Mouse (Mus musculus) MEL (cell line): ENCODE data around the gene Eef1akmt2. TPM values are rescaled to one million over a fixed set of nuclear protein-coding genes. Genes with fewer than 3 reads are reported as not detected.

Experiments
- DNase-seq: peaks from one replicate; pipeline ENCODE4 v3.0.0; 2011; ENCODE audit warnings: low read depth, low spot score
- H3K27ac ChIP-seq: 2 replicates; pipeline ENCODE4 v1.5.1; 2012; ENCODE audit warnings: low read depth, mild to moderate bottlenecking, control low read depth, low read length, moderate library complexity; ENCODE audit not compliant: control insufficient read depth
- H3K27me3 ChIP-seq, 2 experiments: fragments of 150-350 bp in 1 of 2; sonication (generic) in 1 of 2; 2 replicates each; pipeline ENCODE4 v1.6.1; 2012; ENCODE audit warnings: low read length in 2 of 2, mild to moderate bottlenecking in 2 of 2, improper control_type of control experiment in 1 of 2, moderate library complexity in 1 of 2; ENCODE audit not compliant: insufficient read depth in 2 of 2, control insufficient read depth in 1 of 2
- H3K36me3 ChIP-seq, 2 experiments: 2 replicates each; pipeline ENCODE4 v1.6.1; 2012 to 2014; ENCODE audit warnings: low read length in 2 of 2, improper control_type of control experiment in 1 of 2, inconsistent platforms in 1 of 2, mild to moderate bottlenecking in 1 of 2; ENCODE audit not compliant: insufficient read depth in 2 of 2, control insufficient read depth in 1 of 2
- H3K4me1 ChIP-seq, 2 experiments: fragments of 150-350 bp in 1 of 2; sonication (generic) in 1 of 2; 2 replicates each; pipeline ENCODE4 v1.6.1; 2012; ENCODE audit warnings: low read length in 2 of 2, improper control_type of control experiment in 1 of 2, mild to moderate bottlenecking in 1 of 2; ENCODE audit not compliant: insufficient read depth in 2 of 2, control insufficient read depth in 1 of 2
- H3K4me3 ChIP-seq, 2 experiments: fragments of 150-350 bp in 1 of 2; sonication (generic) in 1 of 2; 2 replicates each; pipeline ENCODE4 v1.5.1; 2012; ENCODE audit warnings: low read depth in 2 of 2, low read length in 2 of 2, mild to moderate bottlenecking in 2 of 2, moderate library complexity in 2 of 2, control low read depth in 1 of 2, improper control_type of control experiment in 1 of 2; ENCODE audit not compliant: control insufficient read depth in 1 of 2, insufficient read depth in 1 of 2
- H3K79me2 ChIP-seq: 2 replicates; pipeline ENCODE4 v1.6.1; 2012; ENCODE audit warnings: mild to moderate bottlenecking, low read length, moderate library complexity; ENCODE audit not compliant: control insufficient read depth, poor library complexity, insufficient read depth
- H3K9ac ChIP-seq: 2 replicates; pipeline ENCODE4 v1.6.1; 2012; ENCODE audit warnings: low read depth, mild to moderate bottlenecking, control low read depth, low read length, moderate library complexity; ENCODE audit not compliant: control insufficient read depth, poor library complexity, severe bottlenecking
- H3K9me3 ChIP-seq: fragments of 150-350 bp; sonication (generic); replicated peaks from 2 replicates; pipeline ENCODE4 v1.6.1; 2012; ENCODE audit warnings: mild to moderate bottlenecking, low read length, improper control_type of control experiment, moderate library complexity; ENCODE audit not compliant: insufficient read depth
- BHLHE40 ChIP-seq: IDR thresholded peaks from 2 replicates; pipeline ENCODE4 v1.6.1; 2012; ENCODE audit warnings: low read depth, mild to moderate bottlenecking, inconsistent platforms, low read length, improper control_type of control experiment, borderline replicate concordance
- CHD1 ChIP-seq: IDR thresholded peaks from 2 replicates; pipeline ENCODE4 v1.6.1; 2012; ENCODE audit warnings: low read depth, mild to moderate bottlenecking, inconsistent platforms, low read length, improper control_type of control experiment
- CHD2 ChIP-seq: IDR thresholded peaks from 2 replicates; pipeline ENCODE4 v1.6.1; 2011; ENCODE audit warnings: low read length, improper control_type of control experiment
- CTCF ChIP-seq, 3 experiments: IDR thresholded peaks in 2 of 3; conservative IDR thresholded peaks in 1 of 3; 2 replicates each; pipeline ENCODE4 v1.5.1; 2011 to 2012; ENCODE audit warnings: low read length in 3 of 3, low read depth in 2 of 3, mild to moderate bottlenecking in 2 of 3, improper control_type of control experiment in 1 of 3, inconsistent platforms in 1 of 3, mixed read lengths in 1 of 3, moderate library complexity in 1 of 3; ENCODE audit not compliant: control insufficient read depth in 1 of 3, insufficient read depth in 1 of 3, poor library complexity in 1 of 3, severe bottlenecking in 1 of 3
- ELF1 ChIP-seq: IDR thresholded peaks from 2 replicates; pipeline ENCODE4 v1.6.1; 2014; ENCODE audit warnings: low read depth, mild to moderate bottlenecking, inconsistent platforms, low read length, improper control_type of control experiment, moderate library complexity
- EP300 ChIP-seq, 2 experiments: IDR thresholded peaks; 2 replicates each; pipeline ENCODE4 v1.6.1; 2011; ENCODE audit warnings: improper control_type of control experiment in 2 of 2, low read length in 2 of 2, low read depth in 1 of 2, mild to moderate bottlenecking in 1 of 2
- GABPA ChIP-seq: IDR thresholded peaks from 2 replicates; pipeline ENCODE4 v1.6.1; 2012; ENCODE audit warnings: low read depth, mild to moderate bottlenecking, inconsistent platforms, low read length, improper control_type of control experiment, moderate library complexity
- GATA1 ChIP-seq: IDR thresholded peaks from 2 replicates; pipeline ENCODE4 v1.6.1; 2011; ENCODE audit warnings: low read depth, low read length, improper control_type of control experiment
- JUND ChIP-seq: IDR thresholded peaks from 2 replicates; pipeline ENCODE4 v1.6.1; 2011; ENCODE audit warnings: low read depth, mild to moderate bottlenecking, improper control_type of control experiment, low read length
- MAZ ChIP-seq: IDR thresholded peaks from 2 replicates; pipeline ENCODE4 v1.6.1; 2012; ENCODE audit warnings: low read depth, mild to moderate bottlenecking, inconsistent platforms, low read length, improper control_type of control experiment
- MEF2A ChIP-seq: IDR thresholded peaks from 2 replicates; pipeline ENCODE4 v1.6.1; 2014; ENCODE audit warnings: low read depth, mild to moderate bottlenecking, inconsistent platforms, low read length, improper control_type of control experiment; ENCODE audit not compliant: poor library complexity, insufficient replicate concordance, severe bottlenecking; ENCODE audit errors: extremely low read depth
- MXI1 ChIP-seq: IDR thresholded peaks from 2 replicates; pipeline ENCODE4 v1.6.1; 2011; ENCODE audit warnings: mild to moderate bottlenecking, low read depth, low read length, improper control_type of control experiment
- MYB ChIP-seq: IDR thresholded peaks from 2 replicates; pipeline ENCODE4 v1.6.1; 2011; ENCODE audit warnings: mild to moderate bottlenecking, low read depth, low read length, improper control_type of control experiment
- MYC ChIP-seq: IDR thresholded peaks from 2 replicates; pipeline ENCODE4 v1.6.1; 2011; ENCODE audit warnings: low read depth, mild to moderate bottlenecking, low read length, improper control_type of control experiment, moderate library complexity
- NELFE ChIP-seq: IDR thresholded peaks from 2 replicates; pipeline ENCODE4 v1.6.1; 2011; ENCODE audit warnings: low read depth, low read length, improper control_type of control experiment
- POLR2A ChIP-seq, 2 experiments: IDR thresholded peaks; 2 replicates each; pipeline ENCODE4 v1.6.1; 2011 to 2012; ENCODE audit warnings: low read length in 2 of 2, mild to moderate bottlenecking in 2 of 2, control low read depth in 1 of 2, improper control_type of control experiment in 1 of 2, low read depth in 1 of 2, moderate library complexity in 1 of 2; ENCODE audit not compliant: control insufficient read depth in 1 of 2, insufficient read depth in 1 of 2, poor library complexity in 1 of 2
- RAD21 ChIP-seq: IDR thresholded peaks from 2 replicates; pipeline ENCODE4 v1.6.1; 2011; ENCODE audit warnings: mild to moderate bottlenecking, low read depth, low read length, improper control_type of control experiment
- RCOR1 ChIP-seq: IDR thresholded peaks from 2 replicates; pipeline ENCODE4 v1.6.1; 2012; ENCODE audit warnings: low read depth, mild to moderate bottlenecking, inconsistent platforms, low read length, improper control_type of control experiment
- SIN3A ChIP-seq: IDR thresholded peaks from 2 replicates; pipeline ENCODE4 v1.6.1; 2012; ENCODE audit warnings: low read length, improper control_type of control experiment, inconsistent platforms
- SMC3 ChIP-seq: IDR thresholded peaks from 2 replicates; pipeline ENCODE4 v1.6.1; 2011; ENCODE audit warnings: low read depth, low read length, improper control_type of control experiment
- TAL1 ChIP-seq: IDR thresholded peaks from 2 replicates; pipeline ENCODE4 v1.6.1; 2012; ENCODE audit warnings: mild to moderate bottlenecking, inconsistent platforms, low read length, moderate library complexity, mixed read lengths
- TBP ChIP-seq: IDR thresholded peaks from 2 replicates; pipeline ENCODE4 v1.8.0; 2011; ENCODE audit warnings: low read depth, low read length, improper control_type of control experiment
- USF2 ChIP-seq, 2 experiments: IDR thresholded peaks; 2 replicates each; pipeline ENCODE4 v1.6.1; 2011 to 2012; ENCODE audit warnings: improper control_type of control experiment in 2 of 2, low read length in 2 of 2, borderline replicate concordance in 1 of 2, inconsistent platforms in 1 of 2, low read depth in 1 of 2, mild to moderate bottlenecking in 1 of 2; ENCODE audit not compliant: insufficient read depth in 1 of 2
- ZKSCAN1 ChIP-seq: IDR thresholded peaks from 2 replicates; pipeline ENCODE4 v1.6.1; 2012; ENCODE audit warnings: low read depth, mild to moderate bottlenecking, inconsistent platforms, low read length, improper control_type of control experiment, moderate library complexity
- ZMIZ1 ChIP-seq: IDR thresholded peaks from 2 replicates; pipeline ENCODE4 v1.6.1; 2012; ENCODE audit warnings: low read depth, mild to moderate bottlenecking, inconsistent platforms, low read length, improper control_type of control experiment, moderate library complexity
- ZNF384 ChIP-seq: IDR thresholded peaks from 2 replicates; pipeline ENCODE4 v1.6.1; 2012; ENCODE audit warnings: low read depth, mild to moderate bottlenecking, inconsistent platforms, low read length, improper control_type of control experiment
- polyA plus RNA-seq, 2 experiments: library from polyadenylated mRNA; stranded (reverse) in 1 of 2; unstranded in 1 of 2; fragments of >175 nt in 1 of 2; fragments of >200 nt in 1 of 2; gene quantifications; 2 replicates each; pipeline versions ENCODE4 v1.2.1 to v1.2.4; 2012; ENCODE audit warnings: low replicate concordance in 2 of 2, low read depth in 1 of 2; ENCODE audit not compliant: insufficient read length in 2 of 2, insufficient read depth in 1 of 2, missing spikeins in 1 of 2
- total RNA-seq: library from RNA; depleted of rRNA; stranded (reverse); fragments of 300-350 nt; gene quantifications from 2 replicates; pipeline ENCODE4 v1.2.3, GENCODE M21; 2012

The Eef1akmt2 gene
- total and polyA plus RNA-seq, 3 experiments, result 26.9 to 330 (median 27.0) TPM

- TF ChIP-seq ZMIZ1, result no peak
- TF ChIP-seq GABPA, result no peak
- peak; percentile 83 for TF ChIP-seq ZNF384
- no peak for TF ChIP-seq CHD1
- no peak for TF ChIP-seq SMC3
- TF ChIP-seq USF2 (IDR thresholded peaks at IDR 0.05; ENCODE audit: borderline replicate concordance in 1 of 2, insufficient read depth in 1 of 2, low read depth in 1 of 2, low read length in 2 of 2), result no peak
- TF ChIP-seq RCOR1, result no peak
- TF ChIP-seq, all 39 proteins: peak for 6
Measured at GRCm38 (mm10) chr7:132858043-132858608, 5.7 kb upstream of the Eef1akmt2 start (continued).

DNA sequence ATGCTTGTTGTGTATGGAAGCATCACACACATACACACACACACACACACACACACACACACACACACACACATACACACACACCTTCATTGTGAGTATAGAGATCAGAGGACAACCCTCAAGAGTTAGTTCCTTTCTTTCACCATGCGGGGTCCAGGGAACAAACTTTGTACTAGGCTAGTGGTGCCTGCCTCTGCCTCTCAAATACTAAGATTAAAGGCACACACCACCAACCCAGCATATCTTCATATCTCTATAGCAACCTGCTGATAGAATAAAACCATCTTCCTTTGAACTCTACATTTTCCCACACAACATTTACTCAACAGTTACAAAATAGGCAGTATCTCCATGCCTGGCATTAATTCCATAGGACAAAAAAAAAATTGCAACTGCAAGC is 3.6 kb upstream of the Eef1akmt2 start:
- DNase-seq, result peak; percentile 51
- H3K4me3 ChIP-seq, result no peak overlapping the region
- H3K9me3 ChIP-seq, result no peaks in the 10 kb centered on the region
- no peak overlapping the region for H3K27ac ChIP-seq
- H3K27me3 ChIP-seq, result no peaks in the 10 kb centered on the region
- peaks cover 9 to 12% of the 10 kb centered on the region in 2 experiments for H3K4me1 ChIP-seq
- H3K9ac ChIP-seq, result no peak overlapping the region
- H3K79me2 ChIP-seq, result peaks cover 13% of the 10 kb centered on the region
- TF ChIP-seq GATA1 (peak; percentile 34; the same call in 1 of the 2 replicates), MAZ (no peak), ZKSCAN1 (no peak), MXI1 (peak; percentile 40; the same call in 1 of the 2 replicates), GABPA (no peak), RCOR1 (peak; percentile 23; the same call in 1 of the 2 replicates), ZNF384 (0 out of 2 replicates have a peak, but pooled peaks have one; percentile 32), SIN3A (peak; percentile 52; the same call in 1 of the 2 replicates)
- H3K36me3 ChIP-seq, result peaks cover 0 to 26% of the 10 kb centered on the region in 2 experiments; a peak in 2 of 4 replicates

DNA sequence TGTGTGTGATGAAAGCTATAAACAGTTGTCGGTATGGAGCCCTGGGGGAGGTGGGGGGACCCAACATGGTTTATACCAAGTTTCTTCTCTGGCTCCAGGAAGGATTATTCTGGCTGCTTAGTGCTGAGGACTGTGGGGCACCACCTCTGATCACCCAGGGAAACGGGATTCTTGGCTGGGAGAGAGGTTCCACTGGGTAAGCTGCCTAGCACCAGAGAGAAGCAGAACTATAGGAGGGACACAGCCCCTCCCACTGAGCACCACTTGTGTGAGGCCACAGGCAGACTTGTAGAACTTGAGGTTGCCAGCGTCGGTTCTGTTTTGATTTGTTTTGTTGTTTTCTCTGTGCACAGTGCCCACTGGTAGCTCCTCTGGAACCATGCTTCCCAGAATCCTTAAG is 1.5 kb upstream of the Eef1akmt2 start:
- Histone ChIP-seq H3K79me2 (peaks cover 5% of the 10 kb centered on the region), H3K9me3 (no peaks in the 10 kb centered on the region), H3K4me3 (no peak overlapping the region), H3K4me1 (peaks cover 8 to 12% of the 10 kb centered on the region in 2 experiments), H3K27me3 (no peaks in the 10 kb centered on the region), H3K36me3 (peaks cover 0 to 21% of the 10 kb centered on the region in 2 experiments; a peak in 2 of 4 replicates), H3K27ac (no peak overlapping the region), H3K9ac (no peak overlapping the region)
- TF ChIP-seq TAL1 (no peak), ELF1 (no peak), BHLHE40 (no peak), RAD21 (no peak), TBP (no peak), USF2 (IDR thresholded peaks at IDR 0.05; ENCODE audit: borderline replicate concordance in 1 of 2, insufficient read depth in 1 of 2, low read depth in 1 of 2, low read length in 2 of 2) (no peak), MYC (no peak), POLR2A (IDR thresholded peaks at IDR 0.05; ENCODE audit: control insufficient read depth in 1 of 2, insufficient read depth in 1 of 2, low read depth in 1 of 2, low read length in 2 of 2, poor library complexity in 1 of 2) (no peak), GABPA (no peak), CHD1 (no peak), NELFE (no peak), CTCF (IDR thresholded peaks at IDR 0.05 in 2 of 3, conservative IDR thresholded peaks at IDR 0.05 in 1 of 3; ENCODE audit: control insufficient read depth in 1 of 3, insufficient read depth in 1 of 3, low read depth in 2 of 3, low read length in 3 of 3, poor library complexity in 1 of 3, severe bottlenecking in 1 of 3) (no peak), JUND (no peak), CHD2 (no peak), MEF2A (no peak), RCOR1 (no peak), EP300 (IDR thresholded peaks at IDR 0.05; ENCODE audit: low read depth in 1 of 2, low read length in 2 of 2) (no peak), GATA1 (no peak), MYB (no peak)
- no peak for DNase-seq
